Mouse (Mus musculus) ES-E14 (cell line): ENCODE measurements around the gene Gart.

Source experiments
- CHD2 ChIP-seq: IDR thresholded peaks from 2 replicates; pipeline ENCODE4 v1.6.1; 2014; ENCODE audit warnings: mild to moderate bottlenecking, low read depth, low read length, inconsistent platforms
- HCFC1 ChIP-seq: IDR thresholded peaks from 2 replicates; pipeline ENCODE4 v1.6.1; 2012; ENCODE audit warnings: low read length, inconsistent platforms, borderline replicate concordance; ENCODE audit not compliant: insufficient read depth
- MAFK ChIP-seq: IDR thresholded peaks from 2 replicates; pipeline ENCODE4 v1.6.1; 2014; ENCODE audit warnings: mild to moderate bottlenecking, low read depth, low read length, inconsistent platforms; ENCODE audit not compliant: insufficient read depth
- ZC3H11A ChIP-seq: IDR thresholded peaks from 2 replicates; pipeline ENCODE4 v1.6.1; 2012; ENCODE audit warnings: low read depth, mild to moderate bottlenecking, inconsistent platforms, low read length, borderline replicate concordance
- ZNF384 ChIP-seq: IDR thresholded peaks from 2 replicates; pipeline ENCODE4 v1.6.1; 2012; ENCODE audit warnings: low read depth, low read length, inconsistent platforms

GRCm38 (mm10) chr16:91652191-91652590, 5.4 kb upstream of the Gart start:
- TF ChIP-seq ZC3H11A: no peak
- TF ChIP-seq CHD2: no peak
- TF ChIP-seq HCFC1: no peak
- TF ChIP-seq ZNF384: no peak
- no peak for TF ChIP-seq MAFK
